Mouse (Mus musculus) olfactory bulb, adult 2 months (tissue): ENCODE data around the gene Gm28038. TPM values are rescaled to one million over a fixed set of nuclear protein-coding genes. Genes with fewer than 3 reads are reported as not detected.

ENCODE experiments used
- H3K27ac ChIP-seq: fragments of 200-500 bp; 2 replicates; pipeline ENCODE4 v1.5.1; 2012; ENCODE audit warnings: low read depth, low read length; ENCODE audit not compliant: insufficient read depth
- H3K4me1 ChIP-seq: fragments of 200-500 bp; 2 replicates; pipeline ENCODE4 v1.6.1; 2012; ENCODE audit warnings: low read length; ENCODE audit not compliant: control insufficient read depth, insufficient read depth
- H3K4me3 ChIP-seq: fragments of 200-500 bp; 2 replicates; pipeline ENCODE4 v1.5.1; 2012; ENCODE audit warnings: mild to moderate bottlenecking, low read depth, low read length, moderate library complexity; ENCODE audit not compliant: insufficient read depth
- CTCF ChIP-seq: fragments of 200-500 bp; IDR thresholded peaks from 2 replicates; pipeline ENCODE4 v1.5.1; 2012; ENCODE audit warnings: low read depth, mild to moderate bottlenecking, low read length, moderate library complexity; ENCODE audit not compliant: insufficient read depth
- POLR2A ChIP-seq: fragments of 200-500 bp; IDR thresholded peaks from 2 replicates; pipeline ENCODE4 v1.6.1; 2012; ENCODE audit warnings: mild to moderate bottlenecking, low read depth, low read length, moderate library complexity; ENCODE audit not compliant: insufficient read depth
- WGBS: fragments of 180-500 bp; shearing (Covaris S2); methylation state at CpG from one replicate; pipeline ENCODE4 v1.1.7; 2018; 5-methylcytosine and 5-hydroxymethylcytosine counted together
- polyA plus RNA-seq: library from polyadenylated mRNA; stranded (reverse); fragments of >200 nt; gene quantifications from 2 replicates; pipeline ENCODE4 v1.2.4, GENCODE M21; 2012; ENCODE audit warnings: low replicate concordance; ENCODE audit not compliant: missing spikeins, insufficient read depth, insufficient read length

Gene Gm28038
- polyA plus RNA-seq, 1 experiment, result not detected

GRCm38 (mm10) chr2:30281651-30282050 is 808 bp downstream of the Gm28038 start:
- TF ChIP-seq POLR2A, result no peak
- no peak for TF ChIP-seq CTCF
- H3K27ac ChIP-seq, result no peak overlapping the region
- peaks cover 10% of the 10 kb centered on the region for H3K4me1 ChIP-seq
- 81% methylated on average over 3 of the region's 3 CpGs for WGBS
- no peak overlapping the region for H3K4me3 ChIP-seq

- H3K27ac ChIP-seq, result no peak overlapping the region
- H3K4me1 ChIP-seq, result peaks cover 15% of the 10 kb centered on the region
- TF ChIP-seq CTCF (no peak), POLR2A (no peak)
- 94% methylated on average over 2 of the region's 2 CpGs for WGBS
- no peak overlapping the region for H3K4me3 ChIP-seq
Observed at GRCm38 (mm10) chr2:30283193-30283592, 2.4 kb downstream of the Gm28038 start.

- H3K27ac ChIP-seq, result no peak overlapping the region
- no peak for TF ChIP-seq CTCF
- no peak for TF ChIP-seq POLR2A
- peak overlapping the region; percentile 87; the same call in 1 of the 2 replicates for H3K4me3 ChIP-seq
- peaks cover 15% of the 10 kb centered on the region for H3K4me1 ChIP-seq
- WGBS, result 90% methylated on average over 5 of the region's 5 CpGs
Observed at GRCm38 (mm10) chr2:30285004-30285403, 4.2 kb downstream of the Gm28038 start.

- Histone ChIP-seq H3K4me3 (peak overlapping the region; percentile 87), H3K4me1 (peaks cover 15% of the 10 kb centered on the region), H3K27ac (peak overlapping the region; percentile 18; the same call in 1 of the 2 replicates)
- no peak for TF ChIP-seq CTCF
- TF ChIP-seq POLR2A, result no peak
- 15% methylated on average over 38 of the region's 38 CpGs for WGBS
Observed at GRCm38 (mm10) chr2:30285416-30286181, 4.8 kb downstream of the Gm28038 start.

- H3K27ac ChIP-seq, result peak within 1 kb of the TSS; percentile 18; the same call in 1 of the 2 replicates
- H3K4me1 ChIP-seq, result peaks cover 15% of the 10 kb centered on the region
- TF ChIP-seq CTCF (no peak), POLR2A (peak; percentile 81)
- under 1% methylated on average over 68 of the region's 68 CpGs for WGBS
- peak within 1 kb of the TSS; percentile 87 for H3K4me3 ChIP-seq
Observed at GRCm38 (mm10) chr2:30286192-30287026, 5.6 kb downstream of the Gm28038 start, which contains the start of the genes Dolk and Nup188. Gene Dolk (minus strand): TSS chr2:30286334. Gene Nup188 (plus strand): TSS chr2:30286397.

- TF ChIP-seq CTCF (no peak), POLR2A (no peak)
- 1% methylated on average over 10 of the region's 10 CpGs for WGBS
- Histone ChIP-seq H3K27ac (no peak overlapping the region), H3K4me1 (peaks cover 15% of the 10 kb centered on the region), H3K4me3 (peak overlapping the region; percentile 87)
Observed at GRCm38 (mm10) chr2:30287027-30287373, 6.2 kb downstream of the Gm28038 start.

- Histone ChIP-seq H3K4me1 (no peaks in the 10 kb centered on the region), H3K4me3 (no peak overlapping the region), H3K27ac (no peak overlapping the region)
- 79% methylated on average over 3 of the region's 3 CpGs for WGBS
- TF ChIP-seq CTCF (no peak), POLR2A (no peak)
Observed at GRCm38 (mm10) chr2:30299525-30299924, 18.7 kb downstream of the Gm28038 start.

- Histone ChIP-seq H3K4me3 (no peak overlapping the region), H3K4me1 (no peaks in the 10 kb centered on the region), H3K27ac (no peak overlapping the region)
- 89% methylated on average over 5 of the region's 5 CpGs for WGBS
- TF ChIP-seq POLR2A, result no peak
- TF ChIP-seq CTCF, result no peak
Observed at GRCm38 (mm10) chr2:30299966-30300365, 19.1 kb downstream of the Gm28038 start.

GRCm38 (mm10) chr2:30306087-30306486 is 25.2 kb downstream of the Gm28038 start:
- TF ChIP-seq CTCF, result no peak
- whole genome bisulfite sequencing, result 94% methylated on average over 7 of the region's 7 CpGs
- H3K4me3 ChIP-seq, result no peak overlapping the region
- H3K4me1 ChIP-seq, result no peaks in the 10 kb centered on the region
- H3K27ac ChIP-seq, result no peak overlapping the region
